Mouse (Mus musculus) small intestine, adult 2 months (tissue): ENCODE measurements around the gene Clcnkb. TPM values are rescaled to one million over a fixed set of nuclear protein-coding genes. Genes with fewer than 3 reads are reported as not detected.

ENCODE experiments used
- H3K27ac ChIP-seq: fragments of 200-500 bp; 2 replicates; pipeline ENCODE4 v1.5.1; 2012; ENCODE audit warnings: low read depth, low read length, control low read depth, inconsistent platforms; ENCODE audit not compliant: insufficient read depth
- H3K27me3 ChIP-seq: fragments of 200-500 bp; 2 replicates; pipeline ENCODE4 v1.6.1; 2012; ENCODE audit warnings: mild to moderate bottlenecking, moderate library complexity, low read length, inconsistent platforms; ENCODE audit not compliant: control insufficient read depth, insufficient read depth
- H3K36me3 ChIP-seq: fragments of 200-500 bp; 2 replicates; pipeline ENCODE4 v1.6.1; 2012; ENCODE audit warnings: mild to moderate bottlenecking, low read length, control low read depth, inconsistent platforms; ENCODE audit not compliant: control insufficient read depth, insufficient read depth
- H3K4me1 ChIP-seq: fragments of 200-500 bp; 2 replicates; pipeline ENCODE4 v1.6.1; 2012; ENCODE audit warnings: low read length, inconsistent platforms, mixed read lengths; ENCODE audit not compliant: control insufficient read depth, insufficient read depth, insufficient read length
- H3K4me3 ChIP-seq: fragments of 200-500 bp; 2 replicates; pipeline ENCODE4 v1.5.1; 2012; ENCODE audit warnings: low read depth, mild to moderate bottlenecking, control low read depth, inconsistent platforms, low read length, moderate library complexity
- CTCF ChIP-seq: fragments of 200-500 bp; IDR thresholded peaks from 2 replicates; pipeline ENCODE4 v1.5.1; 2012; ENCODE audit warnings: low read depth, mild to moderate bottlenecking, control low read depth, inconsistent platforms, low read length, moderate library complexity, mixed read lengths; ENCODE audit not compliant: insufficient replicate concordance, insufficient read length; ENCODE audit errors: extremely low read depth
- POLR2A ChIP-seq: fragments of 200-500 bp; IDR thresholded peaks from 2 replicates; pipeline ENCODE4 v1.6.1; 2012; ENCODE audit warnings: low read depth, mild to moderate bottlenecking, control low read depth, inconsistent platforms, low read length, moderate library complexity
- WGBS: fragments of 180-500 bp; shearing (Covaris S2); methylation state at CpG from one replicate; pipeline ENCODE4 v1.1.7; 2018; 5-methylcytosine and 5-hydroxymethylcytosine counted together
- polyA plus RNA-seq: library from polyadenylated mRNA; depleted of rRNA; stranded (reverse); fragments of >200 nt; gene quantifications from 2 replicates; pipeline ENCODE4 v1.2.3, GENCODE M21; 2012

The Clcnkb gene
- polyA plus RNA-seq, 1 experiment, result not detected

DNA sequence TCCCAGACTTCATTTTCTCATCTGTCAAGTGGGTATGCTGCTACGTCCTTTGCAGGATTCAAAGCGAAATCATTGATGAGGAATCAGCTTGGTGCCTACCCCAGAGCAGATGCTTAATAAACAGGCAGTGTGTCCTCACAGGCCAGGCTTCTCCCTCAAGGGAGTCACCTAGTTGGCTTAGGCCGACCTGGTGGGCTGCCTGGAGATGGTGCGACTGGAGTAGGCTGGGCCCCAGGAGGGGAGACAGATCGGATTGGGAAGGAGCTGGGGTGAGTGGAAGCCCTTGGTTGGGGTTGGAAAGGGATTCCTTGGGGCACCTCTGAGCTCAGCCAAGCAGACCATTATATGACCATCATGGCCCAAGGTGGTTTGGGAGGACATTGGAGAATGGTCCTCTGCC lies 43.4 kb downstream of the Clcnkb start:
- no peak overlapping the region for H3K27ac ChIP-seq
- peaks cover 2% of the 10 kb centered on the region; the same call in 1 of the 2 replicates for H3K4me1 ChIP-seq
- TF ChIP-seq CTCF (no peak), POLR2A (no peak)
- H3K4me3 ChIP-seq, result no peak overlapping the region
- H3K27me3 ChIP-seq, result peaks cover 9% of the 10 kb centered on the region
- no peaks in the 10 kb centered on the region for H3K36me3 ChIP-seq
- WGBS, result 92% methylated on average over 5 of the region's 5 CpGs

DNA sequence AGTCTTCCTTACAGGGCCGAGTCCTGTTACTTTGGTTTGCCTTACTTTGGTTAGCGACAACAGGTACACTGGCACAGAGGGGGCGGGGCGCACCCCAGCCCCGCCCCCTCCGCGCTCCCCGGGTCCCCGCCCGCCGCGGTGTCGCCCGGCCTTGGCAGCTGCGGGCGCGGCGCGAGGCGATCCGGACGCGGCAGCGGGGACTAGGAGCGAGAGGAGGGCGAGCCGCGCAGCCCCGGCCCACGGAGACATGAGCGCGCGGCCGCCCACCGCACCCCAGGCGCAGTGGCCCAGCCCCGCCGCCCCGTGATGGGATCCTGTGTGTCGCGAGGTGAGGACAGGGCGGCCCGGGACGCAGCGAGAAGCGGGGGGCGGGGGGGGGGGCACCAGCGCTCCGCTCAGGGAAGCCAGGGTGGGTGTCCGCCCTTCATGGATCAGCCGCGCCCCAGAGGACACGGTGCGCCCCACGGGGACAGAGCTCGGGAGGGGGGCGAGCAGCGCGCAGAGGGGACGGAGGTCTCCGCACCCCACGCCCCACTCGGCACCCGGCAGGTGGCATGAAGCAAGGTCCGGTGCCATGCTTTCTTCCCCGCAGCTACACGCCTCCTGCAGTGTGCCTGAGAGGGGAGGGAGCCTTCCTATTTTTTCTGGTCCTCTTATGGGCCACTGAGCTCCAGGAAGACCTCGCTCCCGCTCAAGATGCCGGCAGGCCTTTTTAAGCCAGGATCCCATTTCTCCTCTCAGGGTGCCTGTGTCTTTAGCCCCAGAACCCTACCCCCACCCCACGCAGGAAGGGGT lies 47.6 kb downstream of the Clcnkb start, which contains the start of gene Fam131c:
Gene Fam131c, plus strand, starts transcription at position 224 of the 795 bp plus-strand sequence.
- peaks cover 9% of the 10 kb centered on the region for H3K27me3 ChIP-seq
- WGBS, result 2% methylated on average over 69 of the region's 71 CpGs
- peaks cover 2% of the 10 kb centered on the region; the same call in 1 of the 2 replicates for H3K4me1 ChIP-seq
- H3K36me3 ChIP-seq, result no peaks in the 10 kb centered on the region
- TF ChIP-seq CTCF, result no peak
- no peak for TF ChIP-seq POLR2A
- H3K4me3 ChIP-seq, result peak within 1 kb of the TSS; percentile 63
- H3K27ac ChIP-seq, result no peak within 1 kb of the TSS

DNA sequence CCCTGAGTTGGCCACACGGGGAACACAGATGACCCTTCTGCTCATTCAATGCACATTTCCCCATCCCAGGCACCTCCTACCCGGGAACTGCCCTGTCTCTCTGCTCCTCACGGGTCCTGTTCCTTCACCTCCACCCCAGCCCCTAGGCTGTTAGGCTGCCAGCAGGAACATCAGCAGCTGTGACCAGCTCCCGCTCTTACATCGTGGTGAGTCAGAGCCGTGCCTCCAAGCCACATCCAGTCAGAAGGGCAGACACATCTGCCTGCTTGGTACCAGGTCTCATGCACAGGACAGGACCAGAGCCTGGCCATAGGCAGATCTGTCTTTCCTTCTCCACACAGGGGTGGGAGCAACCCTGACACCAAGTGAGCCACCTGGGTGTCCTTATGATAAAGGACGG lies 49.9 kb downstream of the Clcnkb start:
- peaks cover 9% of the 10 kb centered on the region for H3K27me3 ChIP-seq
- H3K4me1 ChIP-seq, result peaks cover 6% of the 10 kb centered on the region
- H3K36me3 ChIP-seq, result no peaks in the 10 kb centered on the region
- no peak overlapping the region for H3K27ac ChIP-seq
- WGBS, result 74% methylated on average over 7 of the region's 7 CpGs
- TF ChIP-seq CTCF, result no peak
- TF ChIP-seq POLR2A, result no peak
- H3K4me3 ChIP-seq, result no peak overlapping the region

DNA sequence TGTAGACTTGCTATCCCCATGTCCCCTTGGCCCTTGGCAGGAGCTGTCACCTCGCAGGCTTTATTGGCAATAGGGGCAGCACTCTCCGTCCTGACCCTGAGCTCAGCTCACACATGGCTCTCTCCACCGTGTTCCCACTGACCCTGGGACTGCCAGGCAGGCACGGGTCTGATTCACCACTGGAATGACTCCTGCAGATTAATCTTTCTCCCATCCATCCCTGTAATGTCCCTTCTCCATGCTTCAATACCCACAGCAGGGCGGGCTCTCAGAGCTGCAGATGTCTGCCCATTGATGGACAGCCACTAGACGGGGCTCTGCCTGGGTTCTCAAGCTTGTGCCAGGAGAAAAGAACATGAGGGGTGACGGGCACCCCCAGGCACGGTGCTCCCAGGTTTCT lies 50.7 kb downstream of the Clcnkb start:
- Histone ChIP-seq H3K27ac (no peak overlapping the region), H3K36me3 (no peaks in the 10 kb centered on the region), H3K4me1 (peaks cover 6% of the 10 kb centered on the region), H3K4me3 (no peak overlapping the region), H3K27me3 (peaks cover 9% of the 10 kb centered on the region)
- TF ChIP-seq POLR2A (no peak), CTCF (no peak)
- WGBS, result 71% methylated on average over 8 of the region's 8 CpGs

DNA sequence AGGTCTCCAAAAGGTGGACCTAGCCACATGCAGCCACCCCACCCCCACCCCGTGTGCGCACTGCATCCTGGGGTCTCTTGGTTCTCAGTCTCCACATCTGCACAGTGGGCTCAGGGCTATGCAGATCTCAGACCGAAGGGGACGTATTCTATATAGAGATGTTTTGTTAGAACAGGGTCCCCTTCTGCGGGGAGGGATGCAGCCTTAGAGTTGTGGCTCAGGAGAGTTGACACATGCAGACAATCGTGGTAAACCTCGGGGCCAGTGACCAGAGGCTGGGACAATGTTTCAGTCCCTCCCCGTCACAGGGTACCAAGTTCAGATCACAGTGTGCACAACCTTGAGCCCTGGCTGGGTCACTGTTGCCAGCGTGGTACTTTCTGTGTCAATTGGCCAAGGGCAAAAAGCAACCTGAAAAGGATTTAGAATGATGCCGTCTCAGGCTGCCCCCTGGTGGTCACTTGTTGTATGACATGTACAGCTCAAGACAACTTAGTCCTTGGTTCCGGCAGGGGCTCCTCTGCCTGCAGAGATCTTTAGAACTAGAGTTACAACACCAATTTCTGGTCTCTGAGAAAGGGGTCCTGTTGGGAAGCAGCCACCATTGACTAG lies 52.8 kb downstream of the Clcnkb start:
- Histone ChIP-seq H3K36me3 (no peaks in the 10 kb centered on the region), H3K4me1 (peaks cover 4% of the 10 kb centered on the region), H3K27ac (no peak overlapping the region), H3K4me3 (no peak overlapping the region), H3K27me3 (peaks cover 2% of the 10 kb centered on the region; the same call in 1 of the 2 replicates)
- WGBS, result 28% methylated on average over 11 of the region's 11 CpGs
- TF ChIP-seq POLR2A, result no peak
- peak; percentile 74; the same call in 1 of the 2 replicates for TF ChIP-seq CTCF

DNA sequence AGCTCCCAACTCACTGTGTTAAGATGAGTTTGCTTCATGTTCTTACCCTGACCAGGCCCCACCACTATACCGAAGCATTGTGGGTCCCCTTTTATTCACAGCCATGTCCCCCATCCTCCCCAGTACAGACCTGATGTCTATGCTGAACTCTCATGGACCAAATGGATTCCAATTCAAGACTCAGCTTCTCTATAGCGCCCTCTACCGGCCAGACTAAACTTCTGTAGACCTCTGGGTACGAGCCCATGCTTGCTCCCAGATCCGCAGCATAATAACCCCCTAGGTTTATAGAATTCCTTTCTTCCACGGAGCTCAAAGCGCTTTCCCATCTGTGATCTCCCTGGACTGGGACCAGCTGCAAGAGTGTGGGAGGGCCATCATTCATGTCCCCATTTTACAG lies 55.0 kb downstream of the Clcnkb start:
- H3K36me3 ChIP-seq, result no peaks in the 10 kb centered on the region
- no peaks in the 10 kb centered on the region for H3K27me3 ChIP-seq
- peaks cover 4% of the 10 kb centered on the region for H3K4me1 ChIP-seq
- no peak overlapping the region for H3K27ac ChIP-seq
- TF ChIP-seq POLR2A (no peak), CTCF (peak; percentile 74; the same call in 1 of the 2 replicates)
- 48% methylated on average over 7 of the region's 7 CpGs for WGBS
- no peak overlapping the region for H3K4me3 ChIP-seq

DNA sequence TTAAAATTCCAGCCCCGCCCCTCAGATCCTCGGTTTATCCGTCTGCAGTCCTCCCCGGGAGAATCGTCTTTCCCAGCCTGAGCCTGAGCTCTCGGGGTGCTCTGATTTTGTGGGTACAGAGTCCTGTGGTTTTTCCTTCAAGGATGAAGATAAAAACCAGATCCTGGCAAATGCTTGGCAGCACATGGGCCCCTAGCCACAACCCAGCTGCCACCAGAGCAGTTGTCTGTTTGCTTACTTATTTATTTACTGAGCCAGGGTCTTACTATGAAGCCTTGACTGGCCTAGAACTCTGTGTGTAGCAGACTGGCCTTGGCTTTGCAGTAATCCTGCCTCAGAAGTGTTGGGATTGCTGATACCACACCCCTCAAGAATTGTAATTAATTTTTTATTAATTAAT lies 56.6 kb downstream of the Clcnkb start:
- WGBS, result 92% methylated on average over 6 of the region's 6 CpGs
- Histone ChIP-seq H3K36me3 (no peaks in the 10 kb centered on the region), H3K4me3 (no peak overlapping the region), H3K4me1 (peaks cover 4% of the 10 kb centered on the region), H3K27ac (no peak overlapping the region), H3K27me3 (no peaks in the 10 kb centered on the region)
- no peak for TF ChIP-seq CTCF
- TF ChIP-seq POLR2A, result no peak
